Mouse (Mus musculus) heart, postnatal 25 days (tissue): ENCODE results near the gene Gm10135. TPM values are rescaled to one million over a fixed set of nuclear protein-coding genes. Genes with fewer than 3 reads are reported as not detected.
"Not testable (repeated sequence)": the region's sequence is repeated elsewhere in the genome, so short reads cannot be mapped to it uniquely, and the experiment has no call there.

ENCODE experiments used
- DNase-seq: peaks from one replicate; pipeline ENCODE4 v3.0.0; 2022; ENCODE audit warnings: low spot score
- intact Hi-C: fragments of 180-260 bp; cut with DNase I; formaldehyde crosslinking; loops from one replicate; pipeline ENCODE4 v1.15.1; 2025
- total RNA-seq, 2 experiments: library from RNA; stranded (reverse); gene quantifications; 2 replicates each; pipeline ENCODE4 v1.2.3; 2021

Gene Gm10135
- total RNA-seq, 2 experiments from 2014 or later, result not detected

- no peak for DNase-seq
- intact Hi-C loops, result no loop called here
Observed at GRCm38 (mm10) chr5:72972934-72973333, 1.6 kb downstream of the Gm10135 start.

- DNase-seq, result no peak
Observed at GRCm38 (mm10) chr5:72972435-72972834, 2.1 kb downstream of the Gm10135 start.

GRCm38 (mm10) chr5:72965706-72966105, 8.8 kb downstream of the Gm10135 start:
- intact Hi-C loops, result loop anchor here (10.0 kb wide), 1 partner anchor 181 kb away; no protein-coding TSS in a partner anchor
- no peak for DNase-seq

More at GRCm38 (mm10) chr5:72972435-72972834, 2.1 kb downstream of the Gm10135 start:
- intact Hi-C loops, result no loop called here

GRCm38 (mm10) chr5:72960096-72960495, 14.4 kb downstream of the Gm10135 start:
- DNase-seq, result no peak
- intact Hi-C loops, result loop anchor here (2.0 to 10.0 kb wide), 2 partner anchors 69 to 175 kb away; no protein-coding TSS in a partner anchor

- intact Hi-C loops, result loop anchor here (5.0 kb wide), 1 partner anchor 200 kb away; no protein-coding TSS in a partner anchor
- no peak for DNase-seq
Observed at GRCm38 (mm10) chr5:72957281-72957680, 17.2 kb downstream of the Gm10135 start.

GRCm38 (mm10) chr5:72953996-72954604, 20.4 kb downstream of the Gm10135 start:
- DNase-seq, result no peak
- intact Hi-C loops, result loop anchor here (5.0 kb wide), 1 partner anchor 37 kb away; no protein-coding TSS in a partner anchor

- intact Hi-C loops, result loop anchor here (5.0 kb wide), 1 partner anchor 33 kb away; no protein-coding TSS in a partner anchor
- DNase-seq, result no peak
Observed at GRCm38 (mm10) chr5:72950252-72950651, 24.2 kb downstream of the Gm10135 start.

- no peak for DNase-seq
- intact Hi-C loops, result no loop called here
Observed at GRCm38 (mm10) chr5:72948136-72948535, 26.4 kb downstream of the Gm10135 start.

- intact Hi-C loops, result no loop called here
- no peak for DNase-seq
Observed at GRCm38 (mm10) chr5:72940906-72941432, 33.5 kb downstream of the Gm10135 start.

GRCm38 (mm10) chr5:72939311-72939710, 35.2 kb downstream of the Gm10135 start:
- intact Hi-C loops, result no loop called here
- DNase-seq, result no peak

GRCm38 (mm10) chr5:72938421-72938820, 36.1 kb downstream of the Gm10135 start:
- DNase-seq, intact Hi-C loops: not testable (repeated sequence)

- intact Hi-C loops, result no loop called here
- no peak for DNase-seq
Observed at GRCm38 (mm10) chr5:72933026-72933675, 41.4 kb downstream of the Gm10135 start.

GRCm38 (mm10) chr5:72927074-72927473, 47.4 kb downstream of the Gm10135 start:
- intact Hi-C loops, result no loop called here
- no peak for DNase-seq

GRCm38 (mm10) chr5:72922796-72923195, 51.7 kb downstream of the Gm10135 start:
- DNase-seq, result no peak
- intact Hi-C loops, result no loop called here

- no peak for DNase-seq
- intact Hi-C loops, result no loop called here
Observed at GRCm38 (mm10) chr5:72921171-72921570, 53.3 kb downstream of the Gm10135 start.

- DNase-seq, result no peak
- intact Hi-C loops, result no loop called here
Observed at GRCm38 (mm10) chr5:72920416-72920815, 54.1 kb downstream of the Gm10135 start.

GRCm38 (mm10) chr5:72916851-72917250, 57.7 kb downstream of the Gm10135 start:
- intact Hi-C loops, result loop anchor here (5.0 kb wide), 1 partner anchor 35 kb away; no protein-coding TSS in a partner anchor
- no peak for DNase-seq

- DNase-seq, result no peak
- intact Hi-C loops, result loop anchor here (5.0 kb wide), 1 partner anchor 36 kb away; no protein-coding TSS in a partner anchor
Observed at GRCm38 (mm10) chr5:72916048-72916447, 58.5 kb downstream of the Gm10135 start.
